Mouse (Mus musculus) embryo, embryonic 10.5 days (tissue): Measurements from ENCODE around the gene Cpne5.
"Not testable (repeated sequence)": the region's sequence is repeated elsewhere in the genome, so short reads cannot be mapped to it uniquely, and the experiment has no call there.

Experiments
- DNase-seq: peaks from one replicate; pipeline ENCODE4 v3.0.0-alpha.2; 2015; ENCODE audit warnings: low spot score

Cpne5 gene

DNA sequence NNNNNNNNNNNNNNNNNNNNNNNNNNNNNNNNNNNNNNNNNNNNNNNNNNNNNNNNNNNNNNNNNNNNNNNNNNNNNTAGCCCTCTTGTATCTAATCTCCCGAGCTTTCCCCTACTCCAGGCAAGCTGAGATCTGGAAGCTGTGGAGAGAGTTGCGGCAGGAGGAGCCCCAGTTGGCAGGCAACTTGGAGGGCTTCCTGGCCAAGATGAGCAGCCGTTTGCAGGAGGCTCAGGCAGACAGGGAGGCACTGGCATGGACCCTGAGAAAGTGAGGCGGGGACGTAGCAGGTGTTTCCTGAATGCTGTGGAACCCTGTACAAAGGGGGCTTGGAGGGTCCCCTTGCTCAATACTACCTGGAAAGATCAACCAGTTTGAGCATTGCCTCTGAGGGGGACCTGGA, 102.9 kb downstream of the Cpne5 start:
- no peak for DNase-seq

DNA sequence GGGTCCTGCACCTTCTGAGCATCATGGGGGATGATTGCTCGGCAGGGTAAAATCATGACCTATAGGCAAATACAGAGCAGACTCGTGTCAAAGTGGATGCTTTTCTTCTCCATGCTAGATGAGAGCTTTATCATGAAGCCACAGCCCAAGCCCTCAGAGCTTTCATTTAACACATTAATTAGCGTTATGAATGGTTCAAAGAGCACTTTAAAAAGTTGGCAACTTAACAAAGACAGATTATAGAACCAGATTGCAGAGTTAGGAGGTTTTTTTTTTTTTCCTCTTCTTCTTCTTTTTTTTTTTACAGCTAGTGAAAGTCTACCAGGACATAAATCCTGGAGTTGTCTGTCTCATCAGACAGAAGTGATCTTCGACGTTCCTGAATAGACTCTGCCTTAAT, 108.6 kb downstream of the Cpne5 start:
- no peak for DNase-seq

DNA sequence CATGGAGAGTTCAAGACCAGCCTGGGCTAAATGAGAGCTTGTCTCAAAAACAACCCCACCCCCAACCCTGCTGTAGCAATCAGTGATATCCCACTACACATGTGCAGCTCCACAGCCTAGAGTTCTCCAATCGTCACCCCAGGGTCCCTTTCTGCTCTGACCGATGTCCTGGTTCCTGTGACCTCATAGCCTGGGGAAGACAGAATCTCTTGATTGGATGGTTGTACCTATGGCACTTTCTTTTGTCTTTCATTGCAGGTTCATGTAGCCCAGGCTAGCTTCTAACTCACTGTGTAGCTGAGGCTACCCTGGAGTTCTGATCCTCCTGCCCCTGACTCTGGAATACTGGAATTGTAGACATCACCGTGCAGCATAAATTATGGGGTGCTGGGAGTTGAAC, 111.4 kb downstream of the Cpne5 start:
- DNase-seq: no peak

DNA sequence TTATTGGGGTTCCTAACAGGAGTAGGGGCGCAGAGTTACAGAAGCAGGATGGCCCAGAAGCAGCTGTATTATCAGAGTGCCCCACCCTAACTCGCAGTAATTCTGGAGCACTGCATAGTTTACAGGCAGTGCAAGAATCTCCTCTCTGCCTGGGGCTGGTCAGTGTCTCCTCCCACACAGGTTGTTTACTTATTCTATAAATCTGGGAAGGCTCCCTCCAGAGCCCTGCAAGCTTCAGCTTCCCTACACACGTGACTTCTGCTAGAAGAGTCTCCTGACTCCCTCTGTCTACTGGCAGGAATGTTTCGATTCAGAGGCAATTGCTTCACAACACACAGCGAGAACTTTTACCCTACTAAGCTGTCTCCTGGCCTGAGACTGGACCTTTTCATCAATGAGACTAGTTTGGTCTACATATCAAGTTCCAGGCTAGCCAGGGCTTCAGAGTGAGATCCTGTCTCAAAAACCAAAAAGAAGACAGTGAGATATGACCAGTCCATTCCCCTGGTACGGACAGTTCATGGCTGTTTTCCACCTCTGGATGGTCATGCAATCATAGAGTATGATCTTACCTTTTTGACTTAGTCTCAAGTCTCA, 114.3 kb downstream of the Cpne5 start:
- DNase-seq: peak; percentile 15

DNA sequence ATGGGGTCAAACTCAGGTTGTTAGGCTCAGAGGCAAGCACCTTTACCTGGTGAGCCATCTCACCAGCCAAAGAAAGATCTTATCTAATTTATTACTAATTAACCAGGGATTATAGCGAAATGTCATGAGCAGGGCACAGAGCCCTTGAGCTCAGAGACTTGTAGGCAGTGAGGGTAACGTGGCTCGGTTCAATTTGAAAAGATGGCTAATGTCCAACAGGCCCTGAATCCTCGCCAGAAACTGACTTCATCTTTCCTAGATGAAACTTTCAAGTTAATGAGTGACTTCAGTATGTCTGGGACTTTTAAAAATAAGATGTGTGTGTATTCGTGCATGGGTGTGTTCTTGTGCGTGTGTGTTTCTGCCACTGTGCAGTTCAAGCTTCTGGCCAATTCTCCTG, 115.2 kb downstream of the Cpne5 start:
- DNase-seq: no peak

DNA sequence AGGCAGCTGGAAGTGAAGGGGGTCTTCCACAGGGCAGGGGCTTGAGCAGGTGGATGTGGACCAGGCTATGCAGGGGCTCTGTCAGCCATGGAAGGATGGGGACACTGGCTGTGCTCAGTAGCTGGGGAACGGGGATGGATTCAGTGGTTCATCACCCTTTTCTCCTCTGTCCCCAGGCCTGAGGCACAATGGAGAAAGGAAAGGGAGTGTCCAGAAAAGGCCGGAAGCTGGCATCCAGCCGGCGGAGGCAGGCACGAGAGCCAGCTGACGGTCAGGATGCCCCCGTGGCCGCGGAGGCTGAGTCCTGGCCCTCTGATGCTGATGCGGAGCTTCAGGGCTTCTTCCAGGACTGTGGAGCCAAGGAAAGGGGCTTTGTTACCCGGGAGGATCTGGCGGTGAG, 117.3 kb downstream of the Cpne5 start:
- no peak for DNase-seq

DNA sequence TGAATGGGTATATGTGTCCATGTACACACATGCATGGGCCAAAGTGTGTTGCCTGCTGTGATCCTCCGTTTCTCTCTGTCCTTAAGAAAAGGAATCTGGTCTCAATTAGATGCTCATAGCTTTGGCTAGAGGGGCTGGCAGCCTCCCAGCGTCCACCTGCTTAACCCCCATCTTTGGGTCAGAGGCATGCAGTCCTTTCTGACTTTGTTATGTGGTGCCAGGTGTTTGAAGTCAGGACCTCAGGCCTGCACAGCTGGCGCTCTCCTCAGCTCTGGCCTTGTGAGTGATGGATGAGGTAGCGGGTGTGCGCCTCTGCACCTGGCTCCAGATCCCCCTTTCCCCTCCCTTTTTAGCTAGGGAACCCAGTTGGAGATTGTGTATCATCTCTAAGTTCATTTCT, 119.9 kb downstream of the Cpne5 start:
- DNase-seq: peak; percentile 62

DNA sequence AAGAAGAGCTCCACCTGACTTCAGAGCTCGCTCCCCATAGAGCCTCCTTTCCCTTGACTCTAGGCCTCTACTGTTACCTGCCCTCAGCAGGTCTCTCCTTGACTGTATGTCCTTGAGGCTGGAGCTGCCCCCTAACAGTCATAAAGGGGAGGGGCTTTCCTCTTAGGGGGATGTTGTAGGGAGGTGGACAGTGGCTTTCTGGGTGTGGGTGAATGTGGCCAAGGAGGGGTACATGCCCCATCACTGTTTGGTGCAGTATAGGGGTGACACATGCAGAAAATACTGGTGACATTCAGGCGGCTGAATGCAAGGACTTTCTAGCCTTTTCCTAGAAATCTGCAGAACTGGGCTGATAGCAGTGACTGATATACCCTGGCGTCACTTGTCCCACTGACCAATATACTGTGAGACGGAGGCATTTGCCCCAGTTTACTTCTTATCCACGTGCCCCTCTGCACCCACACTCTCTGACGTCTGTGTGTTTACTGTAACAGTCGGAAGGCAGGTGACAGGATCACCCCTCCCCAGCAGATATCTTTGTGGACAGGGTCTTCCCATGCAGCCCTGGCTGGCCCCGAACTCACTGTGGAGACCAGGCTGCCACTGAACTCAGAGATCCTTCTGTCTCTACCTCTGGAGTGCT, 120.8 kb downstream of the Cpne5 start:
- no peak for DNase-seq

DNA sequence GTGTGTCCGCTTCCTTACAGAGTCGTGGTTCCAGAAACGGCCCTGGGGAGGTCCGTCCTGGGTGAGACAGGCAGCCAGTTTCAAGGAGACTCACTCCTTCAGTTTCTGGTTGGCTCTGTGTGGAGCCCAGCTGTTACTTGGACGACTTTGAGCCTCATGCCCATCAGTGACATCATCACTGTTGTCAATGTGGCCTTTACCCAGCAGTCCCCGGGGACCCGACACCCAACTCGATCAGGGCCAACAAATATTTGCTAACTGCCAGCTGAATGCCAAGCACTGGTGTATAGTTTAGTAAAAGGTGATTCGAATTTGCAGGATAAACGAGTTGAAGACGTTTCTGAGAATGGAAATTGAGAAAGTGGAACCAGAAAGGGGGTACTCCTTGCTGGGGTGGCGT, 121.9 kb downstream of the Cpne5 start:
- DNase-seq: no peak

DNA sequence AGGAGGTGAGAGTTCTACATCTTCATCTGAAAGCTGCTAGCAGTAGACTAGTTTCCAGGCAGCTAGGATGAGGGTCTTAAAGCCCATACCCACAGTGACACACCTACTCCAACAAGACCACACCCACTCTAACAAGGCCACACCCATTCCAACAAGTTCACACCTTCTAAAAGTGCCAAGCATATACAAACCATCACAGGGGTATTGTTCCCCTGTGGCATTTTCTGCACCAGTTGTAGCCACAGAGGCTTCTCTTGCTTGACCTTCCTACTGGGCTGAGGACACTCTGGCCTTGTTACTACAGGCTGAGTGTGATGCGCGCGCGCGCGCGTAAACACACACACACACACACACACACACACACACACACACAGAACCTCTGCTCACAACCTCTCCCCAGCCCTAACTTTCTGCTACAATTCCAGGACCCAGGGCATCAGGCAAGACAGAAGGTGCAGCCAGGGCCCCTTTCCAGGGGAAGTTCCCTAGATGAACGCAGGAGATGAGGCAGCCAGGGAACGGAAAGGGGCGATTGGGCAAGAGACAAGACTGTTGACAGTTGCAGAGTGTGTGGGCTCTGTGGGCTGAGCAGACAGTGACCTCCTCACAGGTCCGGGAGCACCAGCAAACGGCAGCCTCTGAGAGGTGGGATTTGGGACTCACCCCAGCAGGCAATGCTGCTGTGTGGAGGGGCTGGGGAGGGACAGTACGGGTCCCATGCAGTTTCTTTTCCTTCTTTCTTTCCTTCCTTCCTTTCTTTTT, 124.2 kb downstream of the Cpne5 start, which contains the start of gene Rab44:
Rab44 (plus strand) TSS at position 555 of the 762 bp plus-strand sequence.
- DNase-seq: no peak

DNA sequence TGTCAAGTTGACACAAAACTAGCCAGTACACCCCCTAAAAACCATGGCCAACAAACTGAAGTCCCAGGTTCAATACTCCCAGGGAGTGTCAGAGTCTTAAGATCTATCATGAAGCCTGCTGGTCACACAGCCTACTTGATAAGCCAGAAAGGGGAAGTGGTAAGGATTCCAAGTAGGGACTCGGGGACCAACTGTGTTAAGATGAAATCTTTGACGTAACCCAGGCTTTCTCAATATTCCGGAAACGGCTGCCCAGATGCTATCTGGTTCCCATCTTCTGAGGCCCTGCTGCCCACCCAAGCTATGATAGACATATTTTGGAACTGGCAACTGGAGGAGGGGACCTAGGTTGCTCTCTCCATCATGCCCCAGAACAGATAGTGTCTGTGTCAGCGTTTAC, 126.6 kb downstream of the Cpne5 start:
- DNase-seq: no peak

DNA sequence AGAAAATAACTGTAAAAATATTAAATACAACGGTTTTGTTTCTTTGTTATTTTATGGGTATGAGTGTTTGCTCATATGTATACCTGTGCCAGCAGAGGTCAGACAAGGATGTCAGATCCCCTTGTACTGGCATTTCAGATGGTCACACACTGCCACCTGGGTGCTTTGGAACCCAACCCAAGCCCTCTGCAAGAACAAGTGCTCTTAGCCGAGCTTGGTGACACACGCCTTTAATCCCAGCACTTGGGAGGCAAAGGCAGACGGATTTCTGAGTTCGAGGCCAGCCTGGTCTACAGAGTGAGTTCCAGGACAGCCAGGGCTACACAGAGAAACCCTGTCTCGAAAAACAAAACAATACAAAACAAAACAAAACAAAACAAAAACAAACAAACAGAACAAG, 127.6 kb downstream of the Cpne5 start:
- DNase-seq: not testable (repeated sequence)
